Mouse (Mus musculus) left cerebral cortex, adult 9 months (tissue): ENCODE data around the gene 2610528A11Rik.

ENCODE experiments used
- DNase-seq, 2 experiments: peaks; one replicate each; pipeline ENCODE4 v3.0.0; 2022; ENCODE audit warnings: low spot score in 2 of 2

The 2610528A11Rik gene

GRCm38 (mm10) chr14:37094436-37094835 lies 19.4 kb downstream of the 2610528A11Rik start:
- DNase-seq: no peak

GRCm38 (mm10) chr14:37083755-37084154 lies 30.1 kb downstream of the 2610528A11Rik start:
- DNase-seq: no peak

GRCm38 (mm10) chr14:37080724-37081123 lies 33.1 kb downstream of the 2610528A11Rik start:
- DNase-seq: no peak

DNA sequence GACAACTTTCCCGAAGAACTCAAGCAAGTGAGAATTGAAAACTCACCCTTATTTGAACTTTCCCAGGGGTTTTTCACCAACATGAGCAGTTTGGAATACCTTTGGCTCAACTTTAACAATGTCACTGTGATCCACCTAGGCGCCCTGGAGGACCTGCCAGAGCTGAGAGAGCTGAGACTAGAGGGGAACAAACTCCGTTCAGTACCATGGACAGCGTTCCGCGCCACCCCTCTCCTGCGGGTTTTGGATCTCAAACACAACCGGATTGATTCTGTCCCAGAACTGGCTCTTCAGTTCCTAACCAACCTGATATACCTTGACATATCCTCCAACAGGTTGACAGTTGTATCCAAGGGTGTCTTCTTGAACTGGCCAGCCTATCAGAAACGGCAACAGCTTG lies 45.3 kb downstream of the 2610528A11Rik start:
- DNase-seq: no peak

GRCm38 (mm10) chr14:37067629-37068028 lies 46.2 kb downstream of the 2610528A11Rik start, which contains the start of gene Lrit2:
TSS of gene Lrit2 (plus strand) at chr14:37067929.
- no peak for DNase-seq

GRCm38 (mm10) chr14:37066636-37067035 lies 47.2 kb downstream of the 2610528A11Rik start:
- peak; percentile 3 to 34 for DNase-seq

GRCm38 (mm10) chr14:37064849-37065248 lies 49.0 kb downstream of the 2610528A11Rik start:
- no peak for DNase-seq
